Mouse (Mus musculus) hindbrain, postnatal 0 days (tissue): ENCODE measurements around the gene Aldh9a1. TPM values are rescaled to one million over a fixed set of nuclear protein-coding genes. Genes with fewer than 3 reads are reported as not detected.
"Not testable (repeated sequence)": the region's sequence is repeated elsewhere in the genome, so short reads cannot be mapped to it uniquely, and the experiment has no call there.

Experiments used
- ATAC-seq: fragments of 200-750 bp; cut with Nextera tagmentation; 2 replicates; pipeline ENCODE4 v1.8.0; 2017; ENCODE audit warnings: mild to moderate bottlenecking, moderate TSS enrichment, moderate library complexity
- DNase-seq: peaks from one replicate; pipeline ENCODE4 v3.0.0-alpha.2; 2015; ENCODE audit warnings: low spot score
- H3K27ac ChIP-seq: fragments of 300-500 bp; sonication (generic); 2 replicates; pipeline ENCODE4 v1.5.1; 2014; ENCODE audit warnings: mild to moderate bottlenecking
- H3K27me3 ChIP-seq: fragments of 300-500 bp; sonication (generic); 2 replicates; pipeline ENCODE4 v1.6.1; 2014; ENCODE audit warnings: low read length, mixed read lengths; ENCODE audit not compliant: insufficient read depth
- H3K36me3 ChIP-seq: fragments of 300-500 bp; sonication (generic); 2 replicates; pipeline ENCODE4 v1.6.1; 2014; ENCODE audit warnings: low read length, mixed read lengths; ENCODE audit not compliant: insufficient read depth
- H3K4me1 ChIP-seq: fragments of 300-500 bp; sonication (generic); 2 replicates; pipeline ENCODE4 v1.6.1; 2014; ENCODE audit warnings: antibody characterized with exemption, low read length, mixed read lengths; ENCODE audit not compliant: insufficient read depth
- H3K4me2 ChIP-seq: fragments of 300-500 bp; sonication (generic); 2 replicates; pipeline ENCODE4 v1.6.1; 2014; ENCODE audit warnings: low read depth, mild to moderate bottlenecking, low read length, moderate library complexity, mixed read lengths
- H3K4me3 ChIP-seq: fragments of 300-500 bp; sonication (generic); 2 replicates; pipeline ENCODE4 v1.5.1; 2014; ENCODE audit warnings: low read length
- H3K9ac ChIP-seq: fragments of 300-500 bp; sonication (generic); replicated peaks from 2 replicates; pipeline ENCODE4 v1.6.1; 2014; ENCODE audit warnings: mild to moderate bottlenecking, low read length, moderate library complexity, mixed read lengths
- H3K9me3 ChIP-seq: fragments of 300-500 bp; sonication (generic); 2 replicates; pipeline ENCODE4 v1.6.1; 2016; ENCODE audit warnings: low read length, mixed read lengths
- CTCF ChIP-seq: IDR thresholded peaks from 2 replicates; pipeline ENCODE4 v1.5.1; 2016; ENCODE audit warnings: antibody characterized with exemption, control low read depth, low read depth
- WGBS: fragments of 180-500 bp; shearing (Covaris S2); extraction: QIAGEN DNeasy Blood & Tissue Kit; methylation state at CpG from one replicate; pipeline ENCODE4 v1.1.7; 2014; 5-methylcytosine and 5-hydroxymethylcytosine counted together
- polyA plus RNA-seq: library from polyadenylated mRNA; unstranded; fragments of >200 nt; fragmentation: Nextera tagmentation; extraction: Ambion mirVana; gene quantifications from 2 replicates; pipeline ENCODE4 v1.2.1, GENCODE M21; 2015
- total RNA-seq: library from RNA; depleted of rRNA; stranded (reverse); fragments of >200 nt; gene quantifications from 2 replicates; pipeline ENCODE4 v1.2.3, GENCODE M21; 2014

The Aldh9a1 gene
- total and polyA plus RNA-seq, 2 experiments from 2014 or later, result 11.6 to 44.2 TPM

- ATAC-seq, result peak; percentile 41; the same call in 1 of the 2 replicates
- Histone ChIP-seq H3K27me3 (no peaks in the 10 kb centered on the region), H3K4me2 (no peak overlapping the region), H3K9me3 (no peaks in the 10 kb centered on the region), H3K4me3 (no peak overlapping the region), H3K36me3 (no peaks in the 10 kb centered on the region), H3K27ac (no peak overlapping the region), H3K4me1 (no peaks in the 10 kb centered on the region), H3K9ac (no peak overlapping the region)
- DNase-seq, result peak; percentile 48
- WGBS, result 50% methylated on average over 8 of the region's 9 CpGs
- TF ChIP-seq CTCF, result no peak
Measured at GRCm38 (mm10) chr1:167339177-167339781, 10.5 kb upstream of the Aldh9a1 start.

- no peaks in the 10 kb centered on the region for H3K27me3 ChIP-seq
- DNase-seq, result no peak
- H3K27ac ChIP-seq, result no peak overlapping the region
- no peak for TF ChIP-seq CTCF
- peak; percentile 53 for ATAC-seq
- H3K9ac ChIP-seq, result no peak overlapping the region; the same call in 1 of the 2 replicates
- H3K36me3 ChIP-seq, result no peaks in the 10 kb centered on the region
- no peaks in the 10 kb centered on the region for H3K4me1 ChIP-seq
- H3K4me3 ChIP-seq, result peak overlapping the region; percentile 39
- H3K4me2 ChIP-seq, result peak overlapping the region; percentile 74
- WGBS, result 2% methylated on average over 47 of the region's 47 CpGs
- no peaks in the 10 kb centered on the region for H3K9me3 ChIP-seq
Measured at GRCm38 (mm10) chr1:167340111-167340787, 9.5 kb upstream of the Aldh9a1 start.

GRCm38 (mm10) chr1:167340910-167341528, 8.8 kb upstream of the Aldh9a1 start:
- Histone ChIP-seq H3K4me3 (no peak overlapping the region), H3K9ac (no peak overlapping the region), H3K4me2 (peak overlapping the region; percentile 74), H3K4me1 (no peaks in the 10 kb centered on the region), H3K36me3 (no peaks in the 10 kb centered on the region), H3K27ac (no peak overlapping the region), H3K27me3 (no peaks in the 10 kb centered on the region), H3K9me3 (no peaks in the 10 kb centered on the region)
- ATAC-seq (peak; percentile 17; the same call in 1 of the 2 replicates), DNase-seq (no peak)
- WGBS, result 88% methylated on average over 3 of the region's 3 CpGs
- no peak for TF ChIP-seq CTCF

GRCm38 (mm10) chr1:167342831-167343230, 7.0 kb upstream of the Aldh9a1 start:
- no peak for ATAC-seq
- no peak overlapping the region for H3K4me2 ChIP-seq
- WGBS, result 89% methylated on average over 10 of the region's 10 CpGs

GRCm38 (mm10) chr1:167345994-167346520, 3.7 kb upstream of the Aldh9a1 start:
- not testable (repeated sequence) for H3K4me1 ChIP-seq, H3K9ac ChIP-seq, H3K27ac ChIP-seq, H3K4me3 ChIP-seq, H3K36me3 ChIP-seq, H3K4me2 ChIP-seq, H3K27me3 ChIP-seq, H3K9me3 ChIP-seq, ATAC-seq, DNase-seq
- 93% methylated on average over 10 of the region's 10 CpGs for WGBS

More at GRCm38 (mm10) chr1:167342831-167343230, 7.0 kb upstream of the Aldh9a1 start:
- no peaks in the 10 kb centered on the region for H3K27me3 ChIP-seq
- no peak overlapping the region for H3K9ac ChIP-seq
- no peak for DNase-seq
- no peak overlapping the region for H3K4me3 ChIP-seq
- no peaks in the 10 kb centered on the region for H3K4me1 ChIP-seq
- TF ChIP-seq CTCF, result no peak
- no peaks in the 10 kb centered on the region for H3K36me3 ChIP-seq
- H3K27ac ChIP-seq, result no peak overlapping the region
- no peaks in the 10 kb centered on the region for H3K9me3 ChIP-seq

- H3K9ac ChIP-seq, H3K27me3 ChIP-seq, H3K4me1 ChIP-seq, H3K36me3 ChIP-seq, H3K4me3 ChIP-seq, H3K9me3 ChIP-seq, DNase-seq, ATAC-seq, H3K4me2 ChIP-seq: not testable (repeated sequence)
- 58% methylated on average over 3 of the region's 3 CpGs for WGBS
- peak overlapping the region; percentile 89; the same call in 1 of the 2 replicates for H3K27ac ChIP-seq
- 0 out of 2 replicates have a peak, but pooled peaks have one; percentile 9 for TF ChIP-seq CTCF
Measured at GRCm38 (mm10) chr1:167349206-167349605, 585 bp upstream of the Aldh9a1 start.
